Mouse (Mus musculus) CH12.LX (cell line): ENCODE data around the gene Srgap1. TPM values are rescaled to one million over a fixed set of nuclear protein-coding genes. Genes with fewer than 3 reads are reported as not detected.

ENCODE experiments used
- DNase-seq: peaks from one replicate; pipeline ENCODE4 v3.0.0-alpha.2; 2013; ENCODE audit errors: extremely low read depth
- H3K27ac ChIP-seq: 2 replicates; pipeline ENCODE4 v1.5.1; 2012; ENCODE audit warnings: low read depth, mild to moderate bottlenecking, control low read depth, moderate library complexity; ENCODE audit not compliant: insufficient read depth
- H3K27me3 ChIP-seq: replicated peaks from 2 replicates; pipeline ENCODE3; 2012; ENCODE audit warnings: inconsistent platforms
- H3K36me3 ChIP-seq, 2 experiments: replicated peaks in 1 of 2; 2 replicates each; pipeline versions ENCODE3 to v1.6.1; 2012; ENCODE audit warnings: inconsistent platforms in 1 of 2, low read length in 1 of 2, mild to moderate bottlenecking in 1 of 2, mixed read lengths in 1 of 2, moderate library complexity in 1 of 2; ENCODE audit not compliant: control insufficient read depth in 1 of 2, insufficient read depth in 1 of 2
- H3K4me1 ChIP-seq, 2 experiments: 2 replicates each; pipeline ENCODE4 v1.6.1; 2012; ENCODE audit warnings: inconsistent platforms in 1 of 2, moderate library complexity in 1 of 2; ENCODE audit not compliant: insufficient read depth in 2 of 2, control insufficient read depth in 1 of 2
- H3K4me2 ChIP-seq: 2 replicates; pipeline ENCODE4 v1.6.1; 2012; ENCODE audit warnings: low read depth, mild to moderate bottlenecking, control low read depth; ENCODE audit not compliant: poor library complexity, insufficient read depth, severe bottlenecking
- H3K4me3 ChIP-seq, 3 experiments: fragments of 150-350 bp in 1 of 3; sonication (generic) in 1 of 3; replicated peaks in 1 of 3; 2 replicates each; pipeline versions ENCODE3 to v1.5.1; 2011 to 2012; ENCODE audit warnings: low read depth in 2 of 3, low read length in 2 of 3, mild to moderate bottlenecking in 2 of 3, moderate library complexity in 2 of 3, control low read depth in 1 of 3, improper control_type of control experiment in 1 of 3, inconsistent platforms in 1 of 3, mixed read lengths in 1 of 3; ENCODE audit not compliant: poor library complexity in 1 of 3
- H3K79me2 ChIP-seq: replicated peaks from 2 replicates; pipeline ENCODE4 v1.6.1; 2012; ENCODE audit warnings: mild to moderate bottlenecking, moderate library complexity; ENCODE audit not compliant: control insufficient read depth, poor library complexity, insufficient read depth, severe bottlenecking; ENCODE audit errors: extremely low read depth
- H3K9ac ChIP-seq: 2 replicates; pipeline ENCODE4 v1.6.1; 2012; ENCODE audit warnings: low read depth, mild to moderate bottlenecking, control low read depth, moderate library complexity; ENCODE audit not compliant: insufficient read depth
- H3K9me3 ChIP-seq: replicated peaks from 2 replicates; pipeline ENCODE3; 2012; ENCODE audit warnings: low read length, inconsistent platforms, mixed read lengths
- BHLHE40 ChIP-seq: IDR thresholded peaks from 2 replicates; pipeline ENCODE4 v1.6.1; 2011; ENCODE audit warnings: mild to moderate bottlenecking, low read depth, low read length, improper control_type of control experiment
- CHD1 ChIP-seq: IDR thresholded peaks from 2 replicates; pipeline ENCODE4 v1.6.1; 2012; ENCODE audit warnings: low read depth, low read length, improper control_type of control experiment, inconsistent platforms
- CHD2 ChIP-seq: IDR thresholded peaks from 2 replicates; pipeline ENCODE4 v1.6.1; 2011; ENCODE audit warnings: low read length, improper control_type of control experiment
- CTCF ChIP-seq, 2 experiments: IDR thresholded peaks in 1 of 2; conservative IDR thresholded peaks in 1 of 2; 2 replicates each; pipeline ENCODE4 v1.5.1; 2011 to 2012; ENCODE audit warnings: low read depth in 2 of 2, low read length in 2 of 2, improper control_type of control experiment in 1 of 2, inconsistent platforms in 1 of 2, mild to moderate bottlenecking in 1 of 2, moderate library complexity in 1 of 2
- E2F4 ChIP-seq: IDR thresholded peaks from 2 replicates; pipeline ENCODE4 v1.6.1; 2011; ENCODE audit warnings: low read depth, low read length, improper control_type of control experiment; ENCODE audit not compliant: insufficient replicate concordance
- EP300 ChIP-seq: IDR thresholded peaks from 2 replicates; pipeline ENCODE4 v1.6.1; 2011; ENCODE audit warnings: low read length, improper control_type of control experiment
- ETS1 ChIP-seq: conservative IDR thresholded peaks from 2 replicates; pipeline ENCODE4 v1.6.1; 2012; ENCODE audit warnings: low read depth, mild to moderate bottlenecking, inconsistent platforms, low read length, improper control_type of control experiment, moderate library complexity
- GABPA ChIP-seq: IDR thresholded peaks from 2 replicates; pipeline ENCODE4 v1.6.1; 2012; ENCODE audit warnings: low read depth, low read length, improper control_type of control experiment, inconsistent platforms; ENCODE audit not compliant: insufficient replicate concordance
- HCFC1 ChIP-seq: IDR thresholded peaks from 2 replicates; pipeline ENCODE4 v1.6.1; 2012; ENCODE audit warnings: low read depth, mild to moderate bottlenecking, inconsistent platforms, low read length, improper control_type of control experiment
- JUN ChIP-seq: IDR thresholded peaks from 2 replicates; pipeline ENCODE4 v1.6.1; 2011; ENCODE audit warnings: low read depth, mild to moderate bottlenecking, low read length, improper control_type of control experiment, moderate library complexity; ENCODE audit not compliant: insufficient read depth
- MAX ChIP-seq: IDR thresholded peaks from 2 replicates; pipeline ENCODE4 v1.6.1; 2011; ENCODE audit warnings: low read length, improper control_type of control experiment
- MXI1 ChIP-seq: IDR thresholded peaks from 2 replicates; pipeline ENCODE4 v1.6.1; 2011; ENCODE audit warnings: mild to moderate bottlenecking, low read depth, low read length, improper control_type of control experiment
- MYC ChIP-seq: IDR thresholded peaks from 2 replicates; pipeline ENCODE4 v1.6.1; 2011; ENCODE audit warnings: low read depth, mild to moderate bottlenecking, improper control_type of control experiment, low read length
- NRF1 ChIP-seq: IDR thresholded peaks from 2 replicates; pipeline ENCODE4 v1.6.1; 2014; ENCODE audit warnings: low read depth, mild to moderate bottlenecking, inconsistent platforms, low read length, improper control_type of control experiment, moderate library complexity
- PAX5 ChIP-seq: IDR thresholded peaks from 2 replicates; pipeline ENCODE4 v1.6.1; 2012; ENCODE audit warnings: low read length, inconsistent platforms, mixed read lengths
- POLR2A ChIP-seq: IDR thresholded peaks from 2 replicates; pipeline ENCODE4 v1.6.1; 2011; ENCODE audit warnings: low read depth, mild to moderate bottlenecking, improper control_type of control experiment, low read length
- POLR2AphosphoS2 ChIP-seq: IDR thresholded peaks from 2 replicates; pipeline ENCODE4 v1.6.1; 2011; ENCODE audit warnings: low read depth, low read length, improper control_type of control experiment
- RAD21 ChIP-seq: IDR thresholded peaks from 2 replicates; pipeline ENCODE4 v1.6.1; 2011; ENCODE audit warnings: low read depth, mild to moderate bottlenecking, low read length, improper control_type of control experiment, moderate library complexity
- RCOR1 ChIP-seq: conservative IDR thresholded peaks from 2 replicates; pipeline ENCODE4 v1.6.1; 2012; ENCODE audit warnings: low read depth, mild to moderate bottlenecking, inconsistent platforms, low read length, improper control_type of control experiment
- SIN3A ChIP-seq: IDR thresholded peaks from 2 replicates; pipeline ENCODE4 v1.6.1; 2012; ENCODE audit warnings: low read length, improper control_type of control experiment, inconsistent platforms
- TCF12 ChIP-seq: IDR thresholded peaks from 2 replicates; pipeline ENCODE4 v1.6.1; 2014; ENCODE audit warnings: low read depth, mild to moderate bottlenecking, inconsistent platforms, low read length, improper control_type of control experiment
- USF1 ChIP-seq: IDR thresholded peaks from 2 replicates; pipeline ENCODE4 v1.6.1; 2014; ENCODE audit warnings: low read depth, mild to moderate bottlenecking, inconsistent platforms, low read length, improper control_type of control experiment
- ZKSCAN1 ChIP-seq: IDR thresholded peaks from 2 replicates; pipeline ENCODE4 v1.6.1; 2012; ENCODE audit warnings: low read depth, inconsistent platforms, low read length, improper control_type of control experiment, borderline replicate concordance
- dilution Hi-C: fragments of 300-500 bp; cut with MboI; formaldehyde crosslinking; loops from 2 replicates; pipeline ENCODE4 v1.14.3; 2020; ENCODE audit warnings: low sequenced_read_pairs; ENCODE audit not compliant: extremely low pct_unique_long_range_greater_than_20kb, extremely low pct_ligation_motif_present
- in situ Hi-C: fragments of 300-500 bp; cut with MboI; formaldehyde crosslinking; loops from 3 replicates; pipeline ENCODE4 v1.14.3; 2019; ENCODE audit warnings: low sequenced_read_pairs, low pct_ligation_motif_present, low pct_unique_long_range_greater_than_20kb, mixed read lengths
- polyA plus RNA-seq: library from polyadenylated mRNA; unstranded; fragments of >175 nt; gene quantifications from 2 replicates; pipeline ENCODE4 v1.2.1, GENCODE M21; 2012; ENCODE audit warnings: low read depth; ENCODE audit not compliant: insufficient read length
- total RNA-seq, 2 experiments: library from RNA; depleted of rRNA; stranded (reverse); fragments of 300-350 nt in 1 of 2; fragments of >200 nt in 1 of 2; gene quantifications; 2 replicates each; pipeline ENCODE4 v1.2.3; 2012 to 2014

The Srgap1 gene
- total and polyA plus RNA-seq, 3 experiments: not detected

DNA sequence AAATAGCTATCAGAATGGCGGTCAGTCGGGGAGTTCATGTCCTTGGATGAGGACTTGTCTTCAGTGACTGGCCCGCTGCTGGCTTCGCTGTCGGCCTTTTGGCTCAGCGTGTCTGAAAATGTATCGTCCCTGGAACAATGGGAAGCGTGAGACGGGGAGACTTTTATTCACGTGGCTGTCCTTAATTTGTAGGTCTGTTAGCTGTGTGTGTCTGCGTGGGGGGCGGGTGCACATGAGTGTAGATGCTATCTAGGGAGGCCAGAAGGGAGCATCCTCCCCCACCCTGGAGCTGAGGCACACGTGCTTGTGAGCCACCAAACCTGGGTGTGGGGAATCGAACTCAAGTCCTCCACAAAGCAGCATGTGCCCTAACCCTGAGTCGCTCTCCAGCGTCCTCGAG, 254.5 kb downstream of the Srgap1 start:
- Histone ChIP-seq H3K4me3 (no peak overlapping the region), H3K79me2 (no peaks in the 10 kb centered on the region), H3K27me3 (no peaks in the 10 kb centered on the region), H3K9me3 (no peaks in the 10 kb centered on the region), H3K9ac (no peak overlapping the region), H3K36me3 (no peaks in the 10 kb centered on the region), H3K4me2 (no peak overlapping the region), H3K27ac (no peak overlapping the region), H3K4me1 (peaks cover 7 to 28% of the 10 kb centered on the region in 2 experiments)
- dilution Hi-C loops: no loop called here
- TF ChIP-seq GABPA (no peak), PAX5 (no peak), CTCF (conservative IDR thresholded peaks at IDR 0.05 in 1 of 2, IDR thresholded peaks at IDR 0.05 in 1 of 2; ENCODE audit: low read depth in 2 of 2, low read length in 2 of 2) (no peak), E2F4 (no peak), NRF1 (no peak), SIN3A (no peak), EP300 (no peak), POLR2A (no peak), POLR2AphosphoS2 (no peak), MAX (no peak)
- no peak for DNase-seq
- in situ Hi-C loops: no loop called here

DNA sequence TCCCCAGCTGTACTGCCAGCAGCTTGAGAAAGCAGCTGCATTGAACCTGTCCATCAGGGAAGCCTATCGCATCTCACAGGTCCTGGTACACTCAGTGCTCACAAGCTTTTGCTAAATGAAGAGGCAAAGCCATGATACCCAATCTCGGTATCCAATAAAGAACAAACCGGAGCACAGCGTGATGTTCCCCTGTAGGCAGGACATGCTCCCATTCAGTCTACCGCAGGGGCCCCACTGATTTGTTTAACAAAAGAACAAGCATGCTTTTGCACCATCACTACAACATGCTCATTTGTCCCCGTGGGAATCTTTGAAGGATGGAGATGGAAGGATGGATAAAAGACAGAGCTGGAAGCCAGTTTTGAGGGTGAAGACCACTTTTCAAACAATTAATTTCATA, 257.0 kb downstream of the Srgap1 start:
- Histone ChIP-seq H3K9ac (no peak overlapping the region), H3K9me3 (no peaks in the 10 kb centered on the region), H3K36me3 (no peaks in the 10 kb centered on the region), H3K4me3 (no peak overlapping the region), H3K27ac (no peak overlapping the region), H3K27me3 (no peaks in the 10 kb centered on the region), H3K79me2 (no peaks in the 10 kb centered on the region), H3K4me1 (peaks cover 4 to 23% of the 10 kb centered on the region in 2 experiments; a peak in 3 of 4 replicates), H3K4me2 (peak overlapping the region; percentile 7; the same call in 1 of the 2 replicates)
- dilution Hi-C loops (no loop called here), in situ Hi-C loops (no loop called here)
- no peak for TF ChIP-seq MAX
- TF ChIP-seq RAD21: no peak
- TF ChIP-seq BHLHE40: no peak
- DNase-seq: no peak

DNA sequence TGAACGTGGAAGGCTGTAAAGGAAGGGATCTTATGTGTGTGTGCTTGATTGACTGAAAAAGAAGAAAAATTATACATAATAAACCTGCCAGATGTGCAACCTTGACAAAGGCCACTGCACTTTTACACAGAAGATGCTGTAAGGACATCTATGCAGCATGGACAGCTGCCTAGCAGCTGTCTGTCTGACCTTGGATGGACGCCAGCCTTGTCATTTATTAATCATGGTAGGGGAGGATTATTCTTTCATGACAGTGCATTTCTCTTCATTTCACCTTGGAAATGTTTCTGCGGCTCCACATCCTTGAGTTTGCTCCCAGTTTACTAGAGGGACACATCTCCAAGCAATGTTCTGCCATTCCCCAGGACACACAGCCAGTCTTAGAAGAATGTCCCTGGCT, 258.6 kb downstream of the Srgap1 start:
- in situ Hi-C loops (no loop called here), dilution Hi-C loops (no loop called here)
- TF ChIP-seq POLR2AphosphoS2 (no peak), RAD21 (no peak), JUN (no peak), E2F4 (no peak), CHD1 (no peak), MXI1 (no peak), BHLHE40 (no peak), HCFC1 (no peak), ZKSCAN1 (no peak), CHD2 (no peak), RCOR1 (no peak), USF1 (no peak), MYC (no peak), ETS1 (no peak), MAX (no peak), TCF12 (no peak), PAX5 (no peak)
- H3K79me2 ChIP-seq: no peaks in the 10 kb centered on the region
- no peaks in the 10 kb centered on the region for H3K27me3 ChIP-seq
- H3K27ac ChIP-seq: no peak overlapping the region
- H3K4me3 ChIP-seq: no peak overlapping the region
- DNase-seq: no peak
- peaks cover 4 to 23% of the 10 kb centered on the region in 2 experiments; a peak in 3 of 4 replicates for H3K4me1 ChIP-seq
- no peak overlapping the region for H3K9ac ChIP-seq
- no peaks in the 10 kb centered on the region for H3K36me3 ChIP-seq
- no peaks in the 10 kb centered on the region for H3K9me3 ChIP-seq
- no peak overlapping the region for H3K4me2 ChIP-seq
